ENCODE assay signal across 11 mouse cellular contexts in the genomic region with DNA sequence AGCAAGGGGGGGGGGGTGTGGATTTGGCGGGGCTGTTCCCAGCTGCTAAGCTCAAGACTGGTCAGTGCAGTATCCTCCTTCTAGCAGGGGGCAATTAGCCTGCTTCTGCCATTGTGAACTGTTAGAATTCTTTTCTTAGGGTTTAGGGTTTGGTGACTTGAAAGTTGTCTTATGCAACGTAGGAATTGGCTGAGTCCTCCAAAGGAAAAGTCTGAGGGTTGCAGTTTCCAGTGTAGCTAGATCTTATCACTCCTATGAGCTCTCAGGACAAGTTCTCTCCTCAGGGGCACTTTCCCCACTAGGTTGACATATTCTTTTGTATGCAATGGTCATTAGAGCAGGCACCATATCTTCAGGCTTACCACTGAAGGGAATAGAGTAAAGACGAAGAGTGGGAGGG. TPM values are rescaled to one million over a fixed set of nuclear protein-coding genes. Genes with fewer than 3 reads are reported as not detected.
DNase-seq lines count a peak whose midpoint lies in the region; ATAC-seq and TF ChIP-seq lines count a peak whose summit lies in the region.
"Had no signal": no experiment of that assay in that cellular context is flagged by ENCODE, and none has a peak within 500 bp of the region (broad histone marks: within the 10 kb centered on the region; RNA-seq: fewer than 3 reads in every experiment).

No protein-coding gene starts in this region.

- TF ChIP-seq EP300 in heart, postnatal 0 days (IDR thresholded peaks at IDR 0.05; ENCODE audit: low read depth), result no peak

- no peaks in the 10 kb centered on the region for H3K9me3 ChIP-seq in heart, postnatal 0 days (replicated peaks; ENCODE audit: control insufficient read depth, low read length)
- H3K9me3 ChIP-seq in neural tube, embryonic 12.5 days, result no peaks in the 10 kb centered on the region
- no peaks in the 10 kb centered on the region for H3K9me3 ChIP-seq in limb, embryonic 10.5 days (replicated peaks)

- 16% methylated on average over 3 of the region's 3 CpGs for WGBS in heart, postnatal 0 days
- 15% methylated on average over 3 of the region's 3 CpGs for WGBS in neural tube, embryonic 12.5 days
- WGBS in limb, embryonic 10.5 days, result 20% methylated on average over 3 of the region's 3 CpGs

- H3K36me3 ChIP-seq in heart, postnatal 0 days (replicated peaks; ENCODE audit: control insufficient read depth, insufficient read depth, low read length), result no peaks in the 10 kb centered on the region
- no peaks in the 10 kb centered on the region for H3K36me3 ChIP-seq in neural tube, embryonic 12.5 days
- no peaks in the 10 kb centered on the region for H3K36me3 ChIP-seq in limb, embryonic 10.5 days

- no peak overlapping the region for H3K9ac ChIP-seq in heart, postnatal 0 days (replicated peaks; ENCODE audit: low read depth, low read length)
- no peak overlapping the region for H3K9ac ChIP-seq in neural tube, embryonic 12.5 days

- no peak for ATAC-seq in heart, postnatal 0 days (ENCODE audit: insufficient read depth, low read depth)
- no peak for ATAC-seq in neural tube, embryonic 12.5 days (ENCODE audit: low FRiP score, low read depth)

- DNase-seq in heart, postnatal 0 days (ENCODE audit: low spot score), result no peak
- no peak for DNase-seq in heart, adult 8-10 months (ENCODE audit: low spot score)
- no peak for DNase-seq in neural tube, embryonic 10.5 days (ENCODE audit: extremely low spot score, low spot score)
- DNase-seq in limb, embryonic 10.5 days (ENCODE audit: low spot score), result no peak
- DNase-seq in cerebellum, adult 9-10 months, result no peak
- DNase-seq in cerebellum, adult 9-11 months, result no peak
- DNase-seq: layer of hippocampus, adult 9-11 months; right cerebral cortex, postnatal 25 days had no signal

- 0 out of 2 replicates have a peak overlapping the region, but pooled peaks have one; percentile 18 for H3K4me2 ChIP-seq in heart, postnatal 0 days (ENCODE audit: low read depth, low read length)
- H3K4me2 ChIP-seq in neural tube, embryonic 12.5 days (replicated peaks), result peak overlapping the region; percentile 100; the same call in 1 of the 2 replicates

- no peak for TF ChIP-seq CTCF in heart, postnatal 0 days (IDR thresholded peaks at IDR 0.05; ENCODE audit: low read depth)

- peaks cover 21% of the 10 kb centered on the region for H3K27me3 ChIP-seq in heart, postnatal 0 days (ENCODE audit: control insufficient read depth, insufficient read depth, low read length)
- H3K27me3 ChIP-seq in neural tube, embryonic 12.5 days (replicated peaks), result peaks cover 38% of the 10 kb centered on the region
- peaks cover 57% of the 10 kb centered on the region for H3K27me3 ChIP-seq in limb, embryonic 10.5 days (ENCODE audit: low read depth, poor library complexity, severe bottlenecking)

- H3K27ac ChIP-seq in heart, postnatal 0 days (ENCODE audit: low read depth), result no peak overlapping the region
- no peak overlapping the region for H3K27ac ChIP-seq in neural tube, embryonic 12.5 days
- no peak overlapping the region for H3K27ac ChIP-seq in limb, embryonic 10.5 days
- H3K27ac ChIP-seq: macrophage had no signal

- H3K4me1 ChIP-seq in heart, postnatal 0 days (ENCODE audit: control insufficient read depth, insufficient read depth), result peaks cover 7% of the 10 kb centered on the region; the same call in 1 of the 2 replicates
- peaks cover 10% of the 10 kb centered on the region for H3K4me1 ChIP-seq in neural tube, embryonic 12.5 days
- H3K4me1 ChIP-seq in limb, embryonic 10.5 days, result peaks cover 20% of the 10 kb centered on the region

- no peak overlapping the region for H3K4me3 ChIP-seq in heart, postnatal 0 days (ENCODE audit: low read depth, low read length)
- no peak overlapping the region for H3K4me3 ChIP-seq in neural tube, embryonic 12.5 days
- H3K4me3 ChIP-seq in limb, embryonic 10.5 days, result peak overlapping the region; percentile 75; the same call in 1 of the 2 replicates

RNA-seq across cellular contexts. Expression of gene Lypd6b, which starts 1.2 kb away (rescaled TPM):
- total RNA-seq in heart, postnatal 0 days (2014; rRNA removed; ENCODE audit: low replicate concordance), result 0.11 and 0.23 TPM in 2 replicates
- 0.38 and 0.77 TPM in 2 replicates for polyA plus RNA-seq in heart, postnatal 0 days (2015; fragmentation: Nextera tagmentation; extraction: Ambion mirVana)
- under 1 TPM in 2 of 4 experiments, not detected in 2; 0.11 to 0.12 TPM for total RNA-seq in heart, adult 8-10 months (2022)
- polyA plus RNA-seq in neural tube, embryonic 12.5 days (2016; fragmentation: Nextera tagmentation; extraction: Ambion mirVana), result 2.6 and 3.1 TPM in 2 replicates
- 3.8 and 3.9 TPM in 2 replicates for polyA plus RNA-seq in limb, embryonic 10.5 days (2016; fragmentation: Nextera tagmentation; extraction: Ambion mirVana)
- total RNA-seq: liver, adult 2 months had no signal
- polyA plus RNA-seq: liver, adult 2 months; macrophage had no signal
